Mouse (Mus musculus): Measurements from ENCODE around the gene Vmn1r68.

- no peak for TF ChIP-seq CTCF (IDR thresholded peaks at IDR 0.05; ENCODE audit: low read depth, low read length)
- no peak for TF ChIP-seq GATA1 (IDR thresholded peaks at IDR 0.05; ENCODE audit: borderline replicate concordance, low read length)
- no peak for TF ChIP-seq POLR2AphosphoS5 (IDR thresholded peaks at IDR 0.05; ENCODE audit: insufficient replicate concordance, low read depth, low read length)
- no peak for TF ChIP-seq TAL1 (conservative IDR thresholded peaks at IDR 0.05; ENCODE audit: low read depth, low read length)
Observed at GRCm38 (mm10) chr7:10494786-10495521, 63.3 kb downstream of the Vmn1r68 start, which contains the start of gene Zik1.

Measured in G1E (cell line).